Mouse (Mus musculus) forebrain, postnatal 0 days (tissue): ENCODE data around the gene Nelfe. TPM values are rescaled to one million over a fixed set of nuclear protein-coding genes. Genes with fewer than 3 reads are reported as not detected.
"Not testable (repeated sequence)": the region's sequence is repeated elsewhere in the genome, so short reads cannot be mapped to it uniquely, and the experiment has no call there.

ENCODE experiments used
- ATAC-seq: fragments of 200-750 bp; cut with Nextera tagmentation; 2 replicates; pipeline ENCODE4 v1.8.0; 2017; ENCODE audit warnings: mild to moderate bottlenecking, moderate library complexity
- DNase-seq: peaks from one replicate; pipeline ENCODE4 v3.0.0-alpha.2; 2015
- H3K27ac ChIP-seq: fragments of 300-500 bp; sonication (generic); 2 replicates; pipeline ENCODE4 v1.5.1; 2014; ENCODE audit warnings: low read depth, mild to moderate bottlenecking, antibody characterized with exemption, low read length, moderate library complexity, mixed read lengths
- H3K27me3 ChIP-seq: fragments of 300-500 bp; sonication (generic); 2 replicates; pipeline ENCODE4 v1.6.1; 2014; ENCODE audit warnings: mild to moderate bottlenecking, low read length, mixed read lengths; ENCODE audit not compliant: insufficient read depth
- H3K36me3 ChIP-seq: fragments of 300-500 bp; sonication (generic); 2 replicates; pipeline ENCODE4 v1.6.1; 2014; ENCODE audit warnings: mild to moderate bottlenecking, moderate library complexity; ENCODE audit not compliant: insufficient read depth
- H3K4me1 ChIP-seq: fragments of 300-500 bp; sonication (generic); 2 replicates; pipeline ENCODE4 v1.6.1; 2014; ENCODE audit warnings: antibody characterized with exemption; ENCODE audit not compliant: insufficient read depth
- H3K4me2 ChIP-seq: fragments of 300-500 bp; sonication (generic); 2 replicates; pipeline ENCODE4 v1.6.1; 2014; ENCODE audit warnings: low read depth, mild to moderate bottlenecking, moderate library complexity
- H3K4me3 ChIP-seq: fragments of 300-500 bp; sonication (generic); 2 replicates; pipeline ENCODE4 v1.5.1; 2014; ENCODE audit warnings: low read depth, low read length, mixed read lengths
- H3K9ac ChIP-seq: fragments of 300-500 bp; sonication (generic); 2 replicates; pipeline ENCODE4 v1.6.1; 2014; ENCODE audit warnings: mild to moderate bottlenecking
- H3K9me3 ChIP-seq: fragments of 300-500 bp; sonication (generic); 2 replicates; pipeline ENCODE4 v1.6.1; 2016; ENCODE audit warnings: low read length
- CTCF ChIP-seq: sonication (generic); IDR thresholded peaks from 2 replicates; pipeline ENCODE4 v1.5.1; 2016; ENCODE audit warnings: antibody characterized with exemption, control low read depth, low read depth
- WGBS: fragments of 180-500 bp; shearing (Covaris S2); extraction: QIAGEN DNeasy Blood & Tissue Kit; methylation state at CpG from one replicate; pipeline ENCODE4 v1.1.7; 2014; 5-methylcytosine and 5-hydroxymethylcytosine counted together
- microRNA-seq, 2 experiments: library from miRNA; unstranded; fragments of <30 nt; microRNA quantifications; one replicate each; pipeline ENCODE4; 2016
- polyA plus RNA-seq: library from polyadenylated mRNA; unstranded; fragments of >200 nt; fragmentation: Nextera tagmentation; extraction: Ambion mirVana; gene quantifications from 2 replicates; pipeline ENCODE4 v1.2.1, GENCODE M21; 2015
- total RNA-seq: library from RNA; depleted of rRNA; stranded (reverse); fragments of >200 nt; gene quantifications from 2 replicates; pipeline ENCODE4 v1.2.3, GENCODE M21; 2014; rRNA removed

Nelfe gene
- total and polyA plus RNA-seq, 2 experiments from 2014 or later: 32.0 to 54.6 TPM

GRCm38 (mm10) chr17:34898160-34898586 lies 48.0 kb downstream of the Nelfe start, which contains the start of the genes C2 and Ehmt2:
Gene C2, minus strand, starts transcription at chr17:34898265.
Gene Ehmt2, plus strand, starts transcription at chr17:34898469.
- H3K4me1 ChIP-seq: peaks cover 10% of the 10 kb centered on the region; the same call in 1 of the 2 replicates
- TF ChIP-seq CTCF: no peak
- peak within 1 kb of the TSS; percentile 83 for H3K9ac ChIP-seq
- peak within 1 kb of the TSS; percentile 95 for H3K4me3 ChIP-seq
- peak within 1 kb of the TSS; percentile 91 for H3K27ac ChIP-seq
- peak; percentile 45 for ATAC-seq
- 3% methylated on average over 18 of the region's 44 CpGs for WGBS
- no peaks in the 10 kb centered on the region for H3K27me3 ChIP-seq
- H3K36me3 ChIP-seq: peaks cover 22% of the 10 kb centered on the region
- no peaks in the 10 kb centered on the region for H3K9me3 ChIP-seq
- DNase-seq: peak; percentile 89
- peak within 1 kb of the TSS; percentile 89 for H3K4me2 ChIP-seq

- H3K27ac ChIP-seq: peak overlapping the region; percentile 91
- peaks cover 27% of the 10 kb centered on the region for H3K36me3 ChIP-seq
- DNase-seq (peak; percentile 54), ATAC-seq (no peak)
- no peak for TF ChIP-seq CTCF
- H3K9ac ChIP-seq: peak overlapping the region; percentile 83
- H3K27me3 ChIP-seq: no peaks in the 10 kb centered on the region
- H3K4me3 ChIP-seq: peak overlapping the region; percentile 95
- H3K4me1 ChIP-seq: peaks cover 10% of the 10 kb centered on the region; the same call in 1 of the 2 replicates
- no peaks in the 10 kb centered on the region for H3K9me3 ChIP-seq
- WGBS: 0% methylated on average over 21 of the region's 47 CpGs
- H3K4me2 ChIP-seq: peak overlapping the region; percentile 89
Observed at GRCm38 (mm10) chr17:34898706-34899052, 48.5 kb downstream of the Nelfe start.

DNA sequence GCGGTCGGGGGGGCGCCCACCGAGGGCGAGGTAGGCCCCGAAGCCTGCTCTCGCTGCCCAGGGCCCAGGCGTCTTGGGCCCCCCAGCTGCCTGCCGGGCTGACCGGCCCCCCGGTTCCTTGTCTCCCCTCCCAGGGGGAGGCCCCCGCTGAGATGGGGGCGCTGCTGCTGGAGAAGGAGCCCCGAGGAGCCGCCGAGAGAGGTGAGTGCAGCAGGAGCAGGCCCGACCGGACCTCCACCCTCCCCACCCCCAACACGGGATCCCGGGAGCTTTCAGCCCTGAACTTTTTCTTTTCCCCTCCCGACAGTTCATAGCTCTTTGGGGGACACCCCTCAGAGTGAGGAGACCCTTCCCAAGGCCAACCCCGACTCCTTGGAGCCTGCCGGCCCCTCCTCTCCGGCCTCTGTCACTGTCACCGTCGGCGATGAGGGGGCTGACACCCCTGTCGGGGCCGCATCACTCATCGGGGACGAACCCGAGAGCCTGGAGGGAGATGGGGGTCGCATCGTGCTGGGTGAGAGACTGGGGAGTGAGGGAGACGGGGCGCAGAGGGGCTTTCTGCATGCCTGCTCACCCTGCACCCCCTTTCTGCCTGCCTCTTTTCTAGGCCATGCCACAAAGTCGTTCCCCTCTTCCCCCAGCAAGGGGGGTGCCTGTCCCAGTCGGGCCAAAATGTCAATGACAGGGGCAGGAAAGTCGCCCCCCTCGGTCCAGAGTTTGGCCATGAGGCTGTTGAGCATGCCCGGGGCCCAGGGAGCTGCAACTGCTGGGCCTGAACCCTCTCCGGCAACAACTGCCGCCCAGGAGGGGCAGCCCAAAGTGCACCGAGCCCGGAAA lies 49.1 kb downstream of the Nelfe start:
- DNase-seq (peak; percentile 17), ATAC-seq (no peak)
- 2% methylated on average over 41 of the region's 45 CpGs for WGBS

DNA sequence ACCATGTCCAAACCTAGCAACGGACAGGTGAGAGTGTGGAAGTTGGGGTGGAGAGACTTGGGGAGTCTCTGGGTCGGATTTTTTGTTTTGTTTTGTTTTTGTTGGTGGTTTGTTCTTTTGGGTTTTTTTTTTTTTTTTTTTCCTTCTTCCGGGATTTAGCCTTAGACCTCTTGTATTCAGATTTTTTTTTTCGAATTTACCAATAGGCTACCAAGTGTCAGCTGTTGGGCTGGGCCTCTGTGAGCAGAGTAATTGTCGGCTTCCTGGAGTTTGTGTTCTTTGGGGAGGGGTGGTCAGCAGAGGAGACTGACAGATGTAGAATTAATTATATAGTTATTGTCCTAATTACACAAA lies 49.7 kb downstream of the Nelfe start:
- DNase-seq (no peak), ATAC-seq (no peak)
- TF ChIP-seq CTCF: no peak
- peaks cover 10% of the 10 kb centered on the region; the same call in 1 of the 2 replicates for H3K4me1 ChIP-seq
- no peak overlapping the region for H3K27ac ChIP-seq
- peak overlapping the region; percentile 95 for H3K4me3 ChIP-seq
- peak overlapping the region; percentile 83 for H3K9ac ChIP-seq
- H3K4me2 ChIP-seq: peak overlapping the region; percentile 89
- peaks cover 37% of the 10 kb centered on the region for H3K36me3 ChIP-seq
- no peaks in the 10 kb centered on the region for H3K27me3 ChIP-seq
- whole genome bisulfite sequencing: 2% methylated on average over 5 of the region's 5 CpGs
- no peaks in the 10 kb centered on the region for H3K9me3 ChIP-seq

More for the DNA sequence above, 49.1 kb downstream of the Nelfe start:
- H3K9me3 ChIP-seq: no peaks in the 10 kb centered on the region
- H3K36me3 ChIP-seq: peaks cover 31% of the 10 kb centered on the region
- H3K4me3 ChIP-seq: peak overlapping the region; percentile 95
- H3K4me2 ChIP-seq: peak overlapping the region; percentile 89
- H3K27ac ChIP-seq: peak overlapping the region; percentile 91
- peak overlapping the region; percentile 83 for H3K9ac ChIP-seq
- no peak for TF ChIP-seq CTCF
- H3K27me3 ChIP-seq: no peaks in the 10 kb centered on the region
- H3K4me1 ChIP-seq: peaks cover 10% of the 10 kb centered on the region; the same call in 1 of the 2 replicates

GRCm38 (mm10) chr17:34900826-34901225 lies 50.6 kb downstream of the Nelfe start:
- peaks cover 47% of the 10 kb centered on the region for H3K36me3 ChIP-seq
- not testable (repeated sequence) for H3K9me3 ChIP-seq, H3K4me3 ChIP-seq, H3K27me3 ChIP-seq, H3K27ac ChIP-seq, H3K4me2 ChIP-seq, H3K9ac ChIP-seq, DNase-seq, ATAC-seq, H3K4me1 ChIP-seq

DNA sequence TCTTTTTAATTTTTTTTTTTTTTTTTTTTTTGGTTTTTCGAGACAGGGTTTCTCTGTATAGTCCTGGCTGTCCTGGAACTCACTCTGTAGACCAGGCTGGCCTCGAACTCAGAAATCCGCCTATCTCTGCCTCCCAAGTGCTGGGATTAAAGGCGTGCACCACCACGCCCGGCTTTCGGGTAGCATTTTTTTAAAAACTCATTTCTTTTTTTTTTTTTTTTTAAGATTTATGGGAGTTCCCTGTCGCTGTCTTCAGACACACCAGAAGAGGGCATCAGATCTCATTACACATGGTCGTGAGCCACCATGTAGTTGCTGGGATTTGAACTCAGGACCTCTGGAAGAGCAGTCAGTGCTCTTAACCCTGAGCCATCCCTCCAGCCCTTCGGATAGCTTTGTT lies 51.8 kb downstream of the Nelfe start:
- H3K36me3 ChIP-seq: peaks cover 53% of the 10 kb centered on the region
- H3K27ac ChIP-seq, ATAC-seq, H3K4me3 ChIP-seq, H3K9ac ChIP-seq, H3K4me2 ChIP-seq, H3K27me3 ChIP-seq, H3K9me3 ChIP-seq, DNase-seq, H3K4me1 ChIP-seq: not testable (repeated sequence)
- WGBS: 95% methylated on average over 9 of the region's 10 CpGs

DNA sequence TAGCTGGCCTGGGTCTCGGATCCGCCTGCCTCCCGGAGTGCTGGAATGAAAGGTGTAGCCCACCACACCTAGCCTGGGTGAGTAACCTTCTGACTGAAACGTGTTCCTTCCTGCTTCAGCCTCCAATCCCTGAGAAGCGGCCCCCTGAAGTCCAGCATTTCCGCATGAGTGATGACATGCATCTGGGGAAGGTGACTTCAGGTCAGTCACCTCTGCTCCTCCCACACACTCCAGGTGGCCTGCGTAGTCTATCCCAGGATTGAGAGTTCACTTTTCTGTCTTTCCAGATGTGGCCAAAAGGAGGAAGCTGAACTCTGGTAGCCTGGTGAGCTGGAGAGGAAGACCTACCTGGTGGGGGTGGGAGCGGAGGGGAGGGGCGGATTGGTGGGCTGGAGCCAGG lies 52.7 kb downstream of the Nelfe start:
- Histone ChIP-seq H3K4me3 (no peak overlapping the region), H3K36me3 (peaks cover 62% of the 10 kb centered on the region)

More for the DNA sequence above, 52.7 kb downstream of the Nelfe start:
- Histone ChIP-seq H3K9ac (no peak overlapping the region), H3K27me3 (no peaks in the 10 kb centered on the region), H3K9me3 (no peaks in the 10 kb centered on the region), H3K4me1 (peaks cover 5% of the 10 kb centered on the region; the same call in 1 of the 2 replicates), H3K27ac (no peak overlapping the region), H3K4me2 (no peak overlapping the region)
- WGBS: 90% methylated on average over 9 of the region's 9 CpGs
- no peak for TF ChIP-seq CTCF
- no peak for DNase-seq
- no peak for ATAC-seq

Small RNA genes within 50 kb of the gene (microRNA-seq; reads per million reads assigned to microRNA genes)
- gene Mir6970: 0 to 0.12 reads per million in 2 experiments
- 1.2 to 4.5 reads per million in 2 experiments for gene Mir6971
- 0 to 0.39 reads per million in 2 experiments for gene Mir6972

Other genes starting within 250 kb of the Nelfe start
Only the 30 nearest of the 37 such genes appear.
- gene Ppt2, start 221.9 kb upstream of the Nelfe start, total RNA-seq: 24.2 and 27.2 TPM in 2 replicates
- gene Ppt2, start 221.9 kb upstream of the Nelfe start, polyA plus RNA-seq: 17.6 and 20.2 TPM in 2 replicates
- 7.8 and 11.4 TPM in 2 replicates for gene Prrt1, start 220.9 kb upstream of the Nelfe start, total RNA-seq
- gene Prrt1, start 220.9 kb upstream of the Nelfe start, polyA plus RNA-seq: 12.2 and 15.1 TPM in 2 replicates
- gene Fkbpl, start 205.6 kb upstream of the Nelfe start, total RNA-seq: 9.6 and 19.9 TPM in 2 replicates
- 8.2 and 11.4 TPM in 2 replicates for gene Fkbpl, start 205.6 kb upstream of the Nelfe start, polyA plus RNA-seq
- 39.9 and 43.7 TPM in 2 replicates for gene Atf6b, start 203.2 kb upstream of the Nelfe start, total RNA-seq
- 86.1 and 86.4 TPM in 2 replicates for gene Atf6b, start 203.2 kb upstream of the Nelfe start, polyA plus RNA-seq
- 1.0 and 1.7 TPM in 2 replicates for gene Tnxb, start 179.9 kb upstream of the Nelfe start, total RNA-seq
- 0.08 and 0.16 TPM in 2 replicates for gene Tnxb, start 179.9 kb upstream of the Nelfe start, polyA plus RNA-seq
- gene C4b, start 106.5 kb upstream of the Nelfe start, total RNA-seq: 1.5 and 1.6 TPM in 2 replicates
- gene C4b, start 106.5 kb upstream of the Nelfe start, polyA plus RNA-seq: 0.59 and 0.75 TPM in 2 replicates
- not detected in 2 replicates for gene Cyp21a1, start 45.8 kb upstream of the Nelfe start, total RNA-seq
- gene Cyp21a1, start 45.8 kb upstream of the Nelfe start, polyA plus RNA-seq: not detected in 2 replicates
- 41.9 and 55.6 TPM in 2 replicates for gene Stk19, start 13.4 kb upstream of the Nelfe start, total RNA-seq
- gene Stk19, start 13.4 kb upstream of the Nelfe start, polyA plus RNA-seq: 55.7 and 61.1 TPM in 2 replicates
- 40.0 and 46.0 TPM in 2 replicates for gene Dxo, start 13.4 kb upstream of the Nelfe start, total RNA-seq
- 56.0 and 57.8 TPM in 2 replicates for gene Dxo, start 13.4 kb upstream of the Nelfe start, polyA plus RNA-seq
- gene Skiv2l, start 181 bp upstream of the Nelfe start, total RNA-seq: 91.8 and 97.7 TPM in 2 replicates
- gene Skiv2l, start 181 bp upstream of the Nelfe start, polyA plus RNA-seq: 36.9 and 42.8 TPM in 2 replicates
- gene Cfb, start 12.1 kb downstream of the Nelfe start, total RNA-seq: 0.67 and 1.4 TPM in 2 replicates
- 1.0 and 1.7 TPM in 2 replicates for gene Cfb, start 12.1 kb downstream of the Nelfe start, polyA plus RNA-seq
- 25.2 and 32.6 TPM in 2 replicates for gene Zbtb12, start 29.1 kb downstream of the Nelfe start, total RNA-seq
- 5.3 and 7.7 TPM in 2 replicates for gene Zbtb12, start 29.1 kb downstream of the Nelfe start, polyA plus RNA-seq
- gene Gm20547, start 31.7 kb downstream of the Nelfe start, total RNA-seq: not detected in 2 replicates
- not detected in 2 replicates for gene Gm20547, start 31.7 kb downstream of the Nelfe start, polyA plus RNA-seq
- 2.6 and 6.1 TPM in 2 replicates for gene C2, start 47.9 kb downstream of the Nelfe start, total RNA-seq
- 3.0 and 3.5 TPM in 2 replicates for gene C2, start 47.9 kb downstream of the Nelfe start, polyA plus RNA-seq
- 293 and 302 TPM in 2 replicates for gene Ehmt2, start 48.1 kb downstream of the Nelfe start, total RNA-seq
- gene Ehmt2, start 48.1 kb downstream of the Nelfe start, polyA plus RNA-seq: 45.5 and 61.8 TPM in 2 replicates
- gene Slc44a4, start 64.1 kb downstream of the Nelfe start, total RNA-seq: not detected in 2 replicates
- 0.06 TPM in 1 of 2 replicates, not detected in the other for gene Slc44a4, start 64.1 kb downstream of the Nelfe start, polyA plus RNA-seq
- 36.7 and 36.8 TPM in 2 replicates for gene Neu1, start 80.9 kb downstream of the Nelfe start, total RNA-seq
- 33.5 and 34.5 TPM in 2 replicates for gene Neu1, start 80.9 kb downstream of the Nelfe start, polyA plus RNA-seq
- gene Hspa1b, start 108.8 kb downstream of the Nelfe start, total RNA-seq: 5.2 and 8.1 TPM in 2 replicates
- gene Hspa1b, start 108.8 kb downstream of the Nelfe start, polyA plus RNA-seq: 0.42 and 0.52 TPM in 2 replicates
- not detected in 2 replicates for gene Gm20481, start 119.5 kb downstream of the Nelfe start, total RNA-seq
- not detected in 2 replicates for gene Gm20481, start 119.5 kb downstream of the Nelfe start, polyA plus RNA-seq
- gene Hspa1a, start 121.8 kb downstream of the Nelfe start, total RNA-seq: 7.9 and 13.8 TPM in 2 replicates
- 7.6 and 8.5 TPM in 2 replicates for gene Hspa1a, start 121.8 kb downstream of the Nelfe start, polyA plus RNA-seq
- gene Hspa1l, start 122.3 kb downstream of the Nelfe start, total RNA-seq: 0.24 and 0.46 TPM in 2 replicates
- 0.36 and 0.50 TPM in 2 replicates for gene Hspa1l, start 122.3 kb downstream of the Nelfe start, polyA plus RNA-seq
- gene Lsm2, start 131.5 kb downstream of the Nelfe start, total RNA-seq: 29.1 and 38.9 TPM in 2 replicates
- 111 and 120 TPM in 2 replicates for gene Lsm2, start 131.5 kb downstream of the Nelfe start, polyA plus RNA-seq
- 84.4 and 93.4 TPM in 2 replicates for gene Vars, start 150.6 kb downstream of the Nelfe start, total RNA-seq
- 36.7 and 45.4 TPM in 2 replicates for gene Vars, start 150.6 kb downstream of the Nelfe start, polyA plus RNA-seq
- gene Vwa7, start 166.2 kb downstream of the Nelfe start, total RNA-seq: 0.14 and 0.31 TPM in 2 replicates
- gene Vwa7, start 166.2 kb downstream of the Nelfe start, polyA plus RNA-seq: 0.08 TPM in 1 of 2 replicates, not detected in the other
- gene Sapcd1, start 177.6 kb downstream of the Nelfe start, total RNA-seq: 2.2 and 2.7 TPM in 2 replicates
- 1.6 TPM in 2 replicates for gene Sapcd1, start 177.6 kb downstream of the Nelfe start, polyA plus RNA-seq
- 1.3 and 2.2 TPM in 2 replicates for gene Msh5, start 196.4 kb downstream of the Nelfe start, total RNA-seq
- 1.1 and 1.3 TPM in 2 replicates for gene Msh5, start 196.4 kb downstream of the Nelfe start, polyA plus RNA-seq
- gene Clic1, start 199.6 kb downstream of the Nelfe start, total RNA-seq: 26.8 and 29.3 TPM in 2 replicates
- gene Clic1, start 199.6 kb downstream of the Nelfe start, polyA plus RNA-seq: 47.9 and 50.5 TPM in 2 replicates
- gene Ddah2, start 208.6 kb downstream of the Nelfe start, total RNA-seq: 167 and 220 TPM in 2 replicates
- gene Ddah2, start 208.6 kb downstream of the Nelfe start, polyA plus RNA-seq: 261 and 299 TPM in 2 replicates
- gene Ly6g6c, start 215.0 kb downstream of the Nelfe start, total RNA-seq: not detected in 2 replicates
- gene Ly6g6c, start 215.0 kb downstream of the Nelfe start, polyA plus RNA-seq: not detected in 2 replicates
- not detected in 2 replicates for gene Mpig6b, start 215.8 kb downstream of the Nelfe start, total RNA-seq
- gene Mpig6b, start 215.8 kb downstream of the Nelfe start, polyA plus RNA-seq: 0.08 TPM in 2 replicates